ENCODE assay signal across 8 mouse cellular contexts in genomic region chr4:129057533-129058206, GRCm38 (mm10). TPM values are rescaled to one million over a fixed set of nuclear protein-coding genes. Genes with fewer than 3 reads are reported as not detected.
DNase-seq lines count a peak whose midpoint lies in the region; ATAC-seq lines count a peak whose summit lies in the region.

No protein-coding gene starts in this region.

- DNase-seq in NIH3T3 (ENCODE audit: low read depth), result peak; percentile 100
- peak; percentile 99 for DNase-seq in cerebellum, postnatal 10 days
- peak; percentile 93 to 96 for DNase-seq in frontal cortex, postnatal 14 days (ENCODE audit: low spot score in 2 of 2)
- peak; percentile 99 for DNase-seq in hindbrain, embryonic 14.5 days (ENCODE audit: low spot score)
- peak; percentile 96 to 97 for DNase-seq in layer of hippocampus, postnatal 36 days
- peak; percentile 98 for DNase-seq in lung, postnatal 36 days
- peak; percentile 97 for DNase-seq in retina, postnatal 1 day
- DNase-seq in urinary bladder, adult 18-20 months (ENCODE audit: low spot score in 2 of 2), result peak; percentile 93

- WGBS in hindbrain, embryonic 14.5 days, result 4% methylated on average over 37 of the region's 44 CpGs

- no peaks in the 10 kb centered on the region for H3K9me3 ChIP-seq in hindbrain, embryonic 14.5 days (ENCODE audit: control insufficient read depth, low read length)

- peak overlapping the region; percentile 94 for H3K9ac ChIP-seq in hindbrain, embryonic 14.5 days

- peaks cover 25% of the 10 kb centered on the region for H3K4me1 ChIP-seq in hindbrain, embryonic 14.5 days (replicated peaks; ENCODE audit: control insufficient read depth, insufficient read depth, low read length)

- peak overlapping the region; percentile 92 for H3K4me3 ChIP-seq in hindbrain, embryonic 14.5 days (replicated peaks; ENCODE audit: low read length)

- peak overlapping the region; percentile 84 for H3K4me2 ChIP-seq in hindbrain, embryonic 14.5 days (replicated peaks)

- H3K36me3 ChIP-seq in hindbrain, embryonic 14.5 days (replicated peaks; ENCODE audit: control insufficient read depth, insufficient read depth), result no peaks in the 10 kb centered on the region

- peak; percentile 95 for ATAC-seq in hindbrain, embryonic 14.5 days (ENCODE audit: low FRiP score)

- no peaks in the 10 kb centered on the region for H3K27me3 ChIP-seq in hindbrain, embryonic 14.5 days (ENCODE audit: control insufficient read depth, insufficient read depth, low read length)

- peak overlapping the region; percentile 96 for H3K27ac ChIP-seq in hindbrain, embryonic 14.5 days

RNA-seq across cellular contexts. Expression of gene Rnf19b, which starts 0.4 kb away (rescaled TPM):
- polyA plus RNA-seq in hindbrain, embryonic 14.5 days (2014; fragmentation: Nextera tagmentation; extraction: Ambion mirVana), result 35.5 and 41.1 TPM in 2 replicates
- 10 to 100 TPM; 40.7 to 45.9 TPM for total RNA-seq in layer of hippocampus, postnatal 36 days (2021)

RNA-seq across cellular contexts. Expression of gene Tmem54, which starts 47.7 kb away (rescaled TPM):
- polyA plus RNA-seq in hindbrain, embryonic 14.5 days (2014; fragmentation: Nextera tagmentation; extraction: Ambion mirVana), result 0.33 TPM in 1 of 2 replicates, not detected in the other
- not detected for total RNA-seq in layer of hippocampus, postnatal 36 days (2021)

Comparison
In these comparisons a context has a peak if more than half of its experiments do, and no peak if none do; other contexts are left out.
1. Peak in every context shown above with its lines: DNase-seq, ATAC-seq, H3K4me3 ChIP-seq and H3K27ac ChIP-seq.